Mouse (Mus musculus) lung, adult 18-20 months (tissue): ENCODE results near the gene Myo16.
A peak's percentile ranks its signal among the peaks of the same experiment; 100 is the strongest.

Source experiments
- DNase-seq, 2 experiments: peaks; one replicate each; pipeline ENCODE4 v3.0.0; 2022; ENCODE audit warnings: mixed read lengths in 2 of 2

Myo16 gene

DNA sequence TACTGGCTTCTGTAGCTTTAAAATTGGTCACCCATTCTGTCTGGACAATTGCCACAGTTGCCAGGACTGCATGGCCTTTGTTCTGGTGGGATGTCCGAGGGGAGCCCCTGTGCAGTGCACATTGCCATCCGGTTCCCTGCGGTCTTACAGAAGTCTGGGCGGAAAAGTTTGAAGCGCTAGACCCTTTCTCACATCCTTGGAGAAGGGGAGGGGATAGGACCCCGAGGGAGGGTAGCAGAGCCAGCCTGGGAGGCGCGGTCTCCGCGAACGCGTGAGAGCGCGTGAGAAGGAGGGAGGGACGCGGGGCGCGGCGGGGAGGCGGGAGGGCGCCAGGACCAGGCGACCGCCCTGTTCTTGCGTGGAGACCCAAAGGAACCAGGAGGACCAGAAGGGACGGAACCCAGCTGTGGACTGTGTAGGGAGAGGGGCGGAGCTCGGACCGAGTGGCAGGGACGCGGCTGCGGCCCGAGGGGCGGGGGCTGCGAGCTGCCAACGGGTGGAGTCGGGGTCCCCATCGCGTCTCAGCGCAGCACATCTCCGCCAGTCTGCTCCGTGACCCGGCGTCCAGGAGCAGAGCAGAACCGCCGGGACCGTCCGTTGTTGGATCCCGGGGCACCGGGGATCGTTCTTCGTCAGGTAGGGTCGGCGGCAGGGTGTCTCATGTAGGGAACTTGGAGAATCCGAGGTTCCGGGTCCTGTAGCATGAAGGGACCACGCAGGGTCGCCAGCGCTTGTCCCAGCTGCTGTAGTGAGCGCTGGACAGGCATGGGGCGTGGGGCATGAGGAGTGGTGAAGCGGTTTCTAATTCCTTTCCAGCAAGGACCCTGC is at the start of gene Myo16:
Gene Myo16, plus strand, starts transcription at position 301 of the 828 bp plus-strand sequence.
- DNase-seq, result peak in 1 of 2 experiments; percentile 4

DNA sequence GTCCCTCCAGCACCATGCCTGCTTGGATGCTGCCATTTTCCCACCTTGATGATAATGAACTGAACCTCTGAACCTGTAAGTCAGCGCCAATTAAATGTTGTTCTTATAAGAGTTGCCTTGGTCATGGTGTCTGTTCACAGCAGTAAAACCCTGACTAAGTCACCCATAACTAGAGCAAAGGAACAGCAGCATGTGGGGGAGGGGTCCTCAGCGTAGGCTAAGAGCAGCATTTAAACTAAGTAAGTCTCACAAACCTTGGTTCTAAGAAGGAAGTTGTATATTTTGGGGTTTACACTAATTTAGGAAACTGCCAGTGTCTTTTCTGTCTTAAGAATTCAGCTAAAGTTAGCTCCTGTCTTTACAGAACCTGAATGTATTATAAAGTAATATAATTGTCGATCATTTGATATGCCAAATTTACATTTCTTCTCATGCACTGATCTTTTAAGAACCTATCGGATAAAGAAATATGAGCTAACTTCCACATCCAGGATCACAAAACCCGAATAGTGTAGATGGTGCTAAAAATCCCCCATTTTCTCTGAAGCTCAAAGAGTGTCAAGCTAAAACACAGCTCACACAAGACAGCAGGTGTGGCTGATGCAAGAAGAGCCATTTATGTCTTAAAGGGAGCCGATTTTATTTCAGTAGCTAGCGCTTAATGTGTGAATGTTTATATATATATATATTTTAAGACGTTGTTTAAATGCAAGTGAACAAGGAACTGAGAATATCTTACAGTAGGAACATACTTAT is 45.0 kb upstream of the Myo16 start:
- no peak for DNase-seq

DNA sequence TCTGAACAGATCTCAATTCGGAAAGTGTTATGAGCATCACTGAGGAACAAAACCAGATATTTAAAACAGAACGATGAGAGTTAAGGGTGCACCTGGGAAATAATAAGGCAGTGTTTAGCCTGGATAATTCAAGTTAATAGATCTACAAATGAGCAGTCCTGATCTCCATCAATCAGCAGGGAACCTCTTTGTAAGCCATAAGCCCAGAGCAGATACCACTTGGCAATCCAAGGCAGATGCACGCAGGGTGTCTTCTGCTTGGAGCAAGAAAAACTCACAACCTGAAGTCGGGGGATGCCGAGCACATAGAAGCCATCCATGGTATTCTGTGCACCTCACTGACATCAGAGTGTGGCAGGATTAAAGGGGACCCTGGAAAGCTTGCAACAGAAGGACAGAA is 31.0 kb upstream of the Myo16 start:
- no peak for DNase-seq

DNA sequence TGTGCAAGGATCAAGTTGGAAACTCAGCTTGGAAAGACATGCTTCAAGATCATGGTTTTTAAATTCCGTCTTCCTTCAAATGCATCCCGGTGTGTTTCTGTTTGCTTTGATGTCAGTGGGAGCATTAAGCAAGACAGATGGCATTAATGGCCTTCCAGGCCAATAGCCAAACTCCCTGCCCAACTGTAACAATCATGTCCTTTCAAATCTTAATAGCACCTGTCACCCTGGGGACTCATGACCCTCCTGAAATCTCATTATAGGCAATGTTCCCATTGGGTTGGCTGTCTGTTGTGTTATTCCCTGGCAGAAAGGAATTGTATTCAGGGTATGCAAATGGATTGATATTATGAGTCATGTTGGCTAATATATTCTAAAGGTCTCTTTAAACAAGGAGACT is 30.3 kb upstream of the Myo16 start:
- DNase-seq, result no peak

DNA sequence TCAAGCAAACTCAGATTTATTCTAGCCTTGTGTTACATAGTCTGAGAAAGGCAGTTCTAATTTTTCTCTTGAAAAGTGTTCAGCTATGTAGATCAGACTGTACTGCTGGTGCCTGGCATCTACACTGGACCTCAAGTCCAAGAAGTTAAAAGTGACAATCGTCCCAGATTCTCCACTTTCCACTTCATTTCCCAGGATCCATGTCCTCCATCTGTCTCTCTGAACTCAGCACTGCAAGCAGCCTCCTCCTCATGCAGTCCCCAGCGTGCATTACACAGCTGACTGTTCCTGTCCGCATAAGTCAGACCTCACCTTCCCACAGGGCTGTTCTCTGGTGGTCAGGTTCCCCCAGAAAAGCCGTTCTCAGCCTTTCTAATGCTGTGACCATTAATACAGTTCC is 28.0 kb upstream of the Myo16 start:
- no peak for DNase-seq

DNA sequence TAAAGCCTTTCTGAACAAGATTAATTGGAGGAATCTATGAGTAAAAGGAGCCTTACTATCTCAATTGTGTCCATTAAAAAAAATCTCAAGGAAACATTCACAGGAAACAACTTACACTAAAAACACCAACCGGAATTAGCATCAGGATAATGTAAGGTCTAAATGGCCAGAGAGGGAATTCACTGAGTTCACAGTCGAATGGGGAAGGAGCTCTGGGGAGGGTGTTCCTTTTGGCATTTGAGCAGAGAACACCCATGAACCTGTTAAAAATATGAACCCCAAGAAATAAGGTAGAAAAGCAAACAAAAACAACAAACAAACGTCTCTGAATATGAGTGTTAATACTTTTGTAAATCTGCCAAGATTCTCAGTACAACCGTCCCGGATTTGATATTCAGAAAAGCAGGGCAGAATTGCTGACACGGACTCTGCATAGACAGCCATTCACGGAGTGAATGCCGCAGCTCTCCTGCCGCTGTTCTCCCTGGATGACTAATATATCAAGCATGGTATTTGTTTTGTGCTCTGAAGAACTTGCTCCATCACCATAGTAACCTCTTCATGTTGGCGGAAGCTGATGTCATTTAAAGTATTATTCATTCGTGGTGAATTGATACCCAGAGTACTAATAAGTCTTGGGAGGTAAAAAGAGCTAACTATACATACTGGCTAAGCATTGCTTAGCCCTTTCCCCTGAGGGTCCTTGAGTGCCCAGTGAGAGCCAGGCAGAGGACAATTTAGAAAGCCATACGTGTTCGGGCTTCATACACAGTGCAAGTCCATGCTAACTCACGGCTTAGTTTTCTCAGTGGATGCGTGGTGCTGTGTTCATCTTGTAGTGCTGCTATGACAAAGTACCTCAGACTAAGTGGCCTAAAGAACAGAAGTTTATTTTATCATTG is 22.9 kb upstream of the Myo16 start:
- DNase-seq, result peak; percentile 11 to 41

DNA sequence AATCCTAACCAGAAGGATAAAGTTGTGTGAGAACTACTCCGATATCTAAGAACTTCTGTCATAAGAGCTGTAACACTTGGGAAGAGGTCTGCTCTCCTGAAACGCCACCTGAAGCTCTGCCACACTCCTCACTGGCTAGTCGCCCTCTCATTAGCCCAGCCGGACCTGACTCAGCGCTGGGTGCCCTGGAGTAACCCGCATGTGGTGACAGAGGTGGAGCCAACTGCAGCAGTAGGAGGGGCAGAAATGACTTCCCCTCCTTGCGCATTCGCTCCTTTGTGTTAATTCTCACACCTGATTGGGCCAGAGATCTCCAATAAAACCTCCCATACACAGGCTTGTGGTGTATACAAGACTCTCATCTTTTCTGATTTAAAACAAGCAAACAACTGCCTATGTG is 14.2 kb upstream of the Myo16 start:
- DNase-seq, result no peak

DNA sequence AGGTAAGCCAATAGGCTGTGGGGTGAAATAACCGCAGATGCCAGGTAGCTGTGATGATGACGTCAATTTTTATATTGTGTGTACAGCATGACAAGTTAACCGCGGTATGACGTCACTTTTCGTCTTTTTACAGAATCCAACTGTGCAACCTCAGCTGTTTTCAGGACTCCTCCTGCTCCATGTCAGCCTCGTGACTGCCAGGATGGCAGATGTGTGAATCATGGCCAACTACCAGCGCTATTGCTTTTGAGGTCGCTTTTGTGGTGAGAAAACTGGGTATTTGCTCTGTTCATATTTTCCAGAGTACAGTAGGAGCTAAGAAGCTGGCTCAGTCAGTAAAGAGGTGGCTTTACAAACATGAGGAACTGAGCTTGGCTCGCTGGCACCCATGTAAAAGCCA is 9.8 kb upstream of the Myo16 start:
- DNase-seq, result no peak

DNA sequence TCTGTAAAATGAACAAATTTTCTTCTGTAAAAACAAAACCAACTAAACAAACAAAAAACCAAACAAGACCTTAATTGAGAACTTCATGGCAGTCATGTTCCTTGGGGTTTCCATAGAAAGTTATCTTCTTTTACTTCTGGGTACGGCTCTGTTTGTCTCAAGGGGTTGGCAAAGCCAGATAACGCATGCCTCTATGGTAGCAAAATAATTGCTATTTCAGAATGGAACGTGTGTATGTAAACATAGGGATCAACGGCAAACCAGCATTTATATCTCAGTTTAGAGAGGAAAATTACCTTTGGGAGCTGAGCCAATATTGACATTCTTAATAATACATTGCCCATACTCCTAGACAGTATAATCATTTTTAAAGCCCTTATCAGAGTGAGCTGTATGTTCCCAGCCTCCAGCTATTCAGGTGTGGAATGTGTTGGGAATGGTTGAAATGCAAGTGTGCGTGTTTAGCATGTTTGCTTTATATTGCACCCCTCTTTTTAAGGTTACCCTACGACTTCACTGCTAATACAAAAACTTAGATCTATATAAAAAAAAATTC is 1.9 kb upstream of the Myo16 start:
- DNase-seq, result no peak

DNA sequence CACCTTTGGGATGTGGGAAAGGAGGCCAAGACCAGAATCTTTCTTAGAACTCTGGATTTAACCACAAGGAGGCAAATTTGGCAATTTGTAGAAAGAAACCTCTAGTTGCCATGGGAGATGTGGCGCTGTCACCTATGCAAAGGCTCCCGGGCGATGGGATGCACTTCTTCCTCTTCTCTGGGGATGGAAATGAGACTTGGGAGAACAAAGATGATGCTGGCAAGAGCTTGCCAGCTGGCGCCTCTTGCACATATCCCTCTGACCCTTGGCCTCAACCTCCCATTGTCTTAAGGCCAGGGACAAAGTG is 681 bp downstream of the Myo16 start:
- DNase-seq, result no peak

DNA sequence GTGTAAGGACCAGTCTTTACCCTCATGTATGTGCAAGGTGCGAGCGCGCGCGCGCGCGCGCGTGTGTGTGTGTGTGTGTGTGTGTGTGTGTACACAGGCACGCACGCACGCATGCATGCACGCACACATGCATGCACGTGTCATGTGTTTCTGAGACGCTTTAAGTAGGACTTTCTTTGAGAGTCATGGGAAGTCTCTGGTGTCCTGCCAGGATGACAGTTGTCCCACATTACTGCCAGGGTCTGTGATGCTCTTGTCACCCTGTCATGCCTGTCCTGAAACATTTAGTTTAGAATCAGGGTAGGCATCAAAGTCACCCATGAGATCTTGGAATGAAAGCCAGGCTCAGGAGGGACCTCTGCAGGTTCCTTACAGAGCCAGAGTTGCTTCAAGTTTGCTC is 1.4 kb downstream of the Myo16 start:
- no peak for DNase-seq

DNA sequence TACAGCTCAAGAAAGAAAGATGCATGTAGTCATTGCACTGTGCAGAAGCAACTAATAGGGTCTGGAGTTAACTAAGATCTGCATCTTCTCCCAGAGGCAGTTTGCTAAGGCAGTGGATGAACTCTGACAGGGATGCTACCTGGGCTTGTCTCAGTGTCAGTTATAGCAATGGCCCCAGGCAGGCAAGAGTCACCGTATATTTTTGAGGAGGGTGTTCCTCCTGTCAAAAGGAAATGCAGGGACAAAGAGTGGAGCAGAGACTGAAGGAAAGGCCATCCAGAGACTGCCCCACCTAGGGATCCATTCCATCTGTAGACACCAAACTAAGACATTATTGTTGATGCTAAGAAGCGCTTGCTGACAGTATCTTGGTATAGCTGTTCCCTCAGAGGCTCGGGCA is 7.4 kb downstream of the Myo16 start:
- no peak for DNase-seq

DNA sequence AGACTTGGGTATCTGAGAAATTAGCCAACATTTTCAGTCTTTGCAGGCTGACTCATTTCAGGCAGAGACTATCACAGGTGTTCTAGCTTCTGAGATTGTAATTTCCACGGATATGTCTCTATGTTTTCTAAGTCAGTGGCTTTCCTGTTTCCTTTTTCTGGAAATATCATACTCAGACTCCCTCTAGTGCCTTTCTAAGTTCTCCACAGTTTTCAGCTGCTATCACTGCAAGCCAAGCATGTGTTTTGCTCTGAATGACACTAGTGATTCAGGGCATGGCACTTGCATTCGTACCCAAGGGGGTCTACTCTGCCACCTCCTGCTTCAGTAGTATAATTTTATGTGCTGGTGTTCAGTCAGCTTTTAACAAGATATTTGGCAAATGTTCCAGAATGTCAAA is 11.2 kb downstream of the Myo16 start:
- no peak for DNase-seq

DNA sequence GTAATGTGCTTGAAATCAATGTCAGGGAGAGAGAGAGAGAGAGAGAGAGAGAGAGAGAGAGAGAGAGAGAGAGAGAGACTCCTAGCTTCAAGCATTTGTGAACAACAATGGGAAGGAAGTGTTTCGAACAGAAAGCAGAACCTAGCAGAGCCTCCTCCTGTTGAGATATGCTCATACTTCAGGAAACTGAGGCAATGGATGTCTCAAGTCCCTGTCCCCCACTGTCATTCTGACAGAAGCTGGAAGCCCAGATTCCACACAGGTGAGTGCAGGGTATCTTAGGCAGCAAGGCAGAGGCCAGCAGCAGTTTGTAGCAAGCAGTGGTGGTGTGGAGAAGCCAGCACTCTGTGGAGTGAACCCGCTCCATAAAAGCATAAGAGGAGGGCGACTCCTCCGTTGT is 14.6 kb downstream of the Myo16 start:
- no peak for DNase-seq

DNA sequence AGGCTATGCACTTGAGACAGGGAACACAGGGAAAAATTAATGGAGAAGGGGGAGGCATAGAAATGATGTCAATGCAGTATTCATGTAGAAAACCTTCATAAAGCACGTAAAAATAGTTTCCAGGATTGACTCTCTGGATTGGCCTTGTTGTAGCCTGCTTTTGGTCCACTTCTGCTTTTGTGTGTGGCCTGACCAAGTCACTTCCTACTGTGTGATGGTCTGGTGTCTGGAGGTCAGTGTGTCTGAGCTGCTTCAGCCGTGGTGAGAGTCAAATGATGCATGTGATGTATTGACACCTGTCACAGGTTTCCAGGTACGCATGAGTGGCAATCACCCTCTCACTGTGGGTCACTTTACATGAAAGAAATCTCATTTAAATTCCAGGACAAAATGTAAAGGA is 16.2 kb downstream of the Myo16 start:
- no peak for DNase-seq

DNA sequence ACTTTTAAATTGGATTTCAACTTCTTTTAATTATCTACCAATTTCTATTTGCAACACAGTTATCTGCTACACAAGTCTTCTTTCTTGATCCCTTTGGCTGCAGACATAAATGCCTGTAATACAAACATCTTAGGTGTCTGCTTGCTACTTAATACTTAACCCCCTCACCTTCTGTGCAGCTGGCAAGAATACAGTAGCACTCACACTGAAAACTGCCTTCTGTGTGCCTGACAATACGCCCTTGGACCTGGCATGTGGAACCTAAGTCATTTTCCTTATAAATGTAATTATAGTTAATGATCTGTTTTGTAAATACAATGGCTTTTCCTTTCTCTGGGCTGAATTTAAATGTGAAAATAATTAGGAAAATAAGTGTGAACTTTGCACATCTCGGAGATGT is 17.6 kb downstream of the Myo16 start:
- no peak for DNase-seq

DNA sequence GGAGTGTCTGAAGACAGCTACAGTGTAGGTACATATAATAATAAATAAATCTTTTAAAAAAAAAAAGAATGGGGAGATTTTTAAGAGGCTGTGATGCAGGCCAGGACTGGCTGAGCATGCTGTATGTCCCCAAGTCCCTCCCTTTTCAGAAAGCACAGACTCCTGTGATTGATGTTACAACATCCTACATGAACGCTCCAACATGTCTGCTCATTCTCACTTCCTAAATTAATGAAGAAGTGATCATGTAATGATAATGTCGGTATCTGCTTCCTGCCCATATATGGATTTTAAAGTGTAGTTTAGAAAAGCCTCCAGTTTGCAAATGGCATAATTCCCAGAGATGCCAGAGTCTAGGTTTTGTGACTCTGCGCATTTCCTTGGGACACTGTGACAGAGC is 18.6 kb downstream of the Myo16 start:
- no peak for DNase-seq

DNA sequence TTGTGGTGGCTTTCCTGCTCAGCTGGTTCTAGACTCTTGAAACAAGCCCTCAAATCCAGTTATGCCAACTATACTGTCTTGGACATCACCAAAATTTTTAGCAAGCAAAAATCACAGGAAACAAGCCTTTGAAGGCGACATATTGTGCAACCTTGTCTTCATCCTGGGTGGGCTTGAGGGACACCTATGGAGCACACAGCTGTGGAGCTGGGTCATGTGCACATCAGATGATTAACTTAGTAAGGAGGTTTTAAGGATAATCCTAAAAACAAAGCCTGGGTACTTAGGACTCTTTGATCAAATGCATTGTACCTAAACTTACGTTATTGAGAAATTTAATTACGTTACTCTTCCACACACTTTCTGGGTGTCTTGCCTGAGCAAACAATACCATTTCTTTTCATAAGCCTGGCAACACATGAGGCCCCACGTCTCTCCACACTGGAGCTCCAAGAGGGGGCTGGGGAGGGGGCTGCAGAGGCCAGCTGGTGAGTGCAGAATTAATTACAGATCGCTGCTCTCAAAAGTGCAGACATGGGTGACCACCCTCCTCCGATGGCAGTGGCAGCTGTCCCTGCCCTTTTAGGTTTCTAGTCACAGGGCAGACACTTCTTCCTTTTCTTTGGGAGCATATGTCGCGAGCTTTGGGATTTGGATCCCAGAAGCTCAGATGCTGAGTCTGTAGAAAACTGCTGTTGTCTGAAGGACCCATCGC is 19.5 kb downstream of the Myo16 start:
- DNase-seq, result no peak

DNA sequence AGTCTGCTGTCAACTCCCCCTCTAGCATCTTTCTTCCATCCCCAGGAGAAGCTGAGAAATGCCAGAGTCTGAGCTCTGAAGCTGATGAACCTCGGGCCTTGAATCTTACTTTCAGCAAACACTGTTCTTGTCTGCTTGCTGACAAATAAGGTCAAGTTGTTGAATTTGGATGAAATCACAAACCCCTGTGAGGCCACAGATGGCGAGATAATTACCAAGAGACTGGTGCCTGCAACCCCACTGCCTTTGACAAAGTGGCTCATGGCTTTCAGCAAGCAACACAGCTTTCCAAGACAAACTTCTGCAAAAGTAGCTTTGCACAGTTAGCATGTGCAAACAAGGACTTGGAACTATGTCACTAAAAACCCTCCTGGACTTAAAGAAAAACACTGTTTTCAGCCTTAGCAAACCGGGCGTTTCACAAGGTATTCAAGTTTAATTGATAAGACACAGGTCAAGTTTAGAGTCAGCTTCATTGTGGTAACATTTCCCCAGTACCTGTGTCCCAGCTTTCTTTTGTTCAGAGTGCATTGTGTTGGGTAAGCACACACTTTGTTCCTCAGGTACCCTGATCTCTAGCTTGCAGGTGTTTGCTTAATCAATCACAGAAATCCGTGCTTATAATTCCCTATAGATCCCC is 20.6 kb downstream of the Myo16 start:
- DNase-seq, result no peak

DNA sequence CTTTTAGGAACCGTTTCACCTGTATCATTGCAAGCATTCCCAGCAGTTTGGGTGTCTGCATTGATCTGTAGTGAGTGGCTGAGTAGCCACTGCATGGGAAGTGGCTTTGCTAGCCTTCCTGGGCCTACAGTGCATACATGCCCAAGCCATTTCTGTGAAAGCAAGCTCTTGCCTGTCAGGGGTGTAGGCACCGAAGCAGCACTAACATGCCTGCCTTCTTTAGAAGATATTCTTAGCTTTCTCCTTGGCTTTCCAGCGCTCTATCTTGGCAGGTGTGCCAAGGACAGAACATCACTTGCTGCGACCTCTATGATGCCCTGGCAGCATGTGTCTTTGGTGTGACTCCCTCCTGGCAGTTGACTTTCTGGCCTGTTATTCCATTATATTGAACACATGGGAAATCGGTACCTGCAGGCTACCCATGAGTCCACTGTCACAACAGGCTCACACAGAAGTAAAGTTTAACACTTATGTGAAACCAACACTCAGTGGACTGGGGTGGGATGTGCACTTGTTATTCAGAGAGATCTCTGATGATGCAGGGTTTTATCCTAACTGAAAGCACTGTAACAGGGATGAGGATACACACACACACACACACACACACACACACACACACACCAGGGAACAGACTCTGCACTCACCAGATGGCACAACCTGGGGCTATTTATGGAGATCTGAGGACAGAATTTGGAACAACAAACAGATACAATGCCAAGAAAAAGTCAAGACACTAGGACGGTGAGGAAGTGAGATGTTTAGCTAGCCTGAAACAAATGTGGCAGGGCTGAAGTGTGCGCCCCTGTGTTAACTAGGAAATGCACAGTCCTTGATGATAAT is 21.4 kb downstream of the Myo16 start:
- no peak for DNase-seq

DNA sequence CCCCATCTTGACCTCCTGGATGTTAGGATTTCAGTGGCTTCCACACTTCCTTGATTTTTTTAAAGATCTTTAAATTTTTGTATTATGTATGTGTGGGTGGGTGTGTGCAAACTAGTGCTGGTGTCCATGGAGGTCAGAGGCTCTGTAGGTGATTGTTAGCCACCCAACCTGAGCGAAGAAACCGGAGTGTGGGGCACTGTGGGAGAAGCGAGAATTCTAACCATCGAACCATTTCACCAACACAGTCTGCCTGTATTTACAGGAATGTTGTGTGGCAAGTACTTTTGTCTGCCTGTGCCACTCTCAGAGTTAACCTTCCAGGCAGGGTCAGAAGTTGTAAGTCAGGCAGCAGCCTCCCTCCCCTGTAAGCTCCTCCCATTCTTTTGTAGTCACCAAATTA is 22.3 kb downstream of the Myo16 start:
- DNase-seq, result no peak
